Mouse (Mus musculus): ENCODE data around the gene Vsig2. TPM values are rescaled to one million over a fixed set of nuclear protein-coding genes. Genes with fewer than 3 reads are reported as not detected.

Gene Vsig2
- 2.1 and 3.7 TPM in 2 replicates for polyA plus RNA-seq (2012; rRNA removed)

GRCm38 (mm10) chr9:37539170-37540025, at the start of gene Vsig2:
Gene Vsig2, plus strand, starts transcription at chr9:37539255.
- no peaks in the 10 kb centered on the region for H3K4me1 ChIP-seq (ENCODE audit: control insufficient read depth, insufficient read depth, insufficient read length)
- 86% methylated on average over 23 of the region's 23 CpGs for WGBS
- no peaks in the 10 kb centered on the region for H3K36me3 ChIP-seq (ENCODE audit: control insufficient read depth, insufficient read depth, low read length)
- no peak for TF ChIP-seq POLR2A (IDR thresholded peaks at IDR 0.05; ENCODE audit: low read depth, low read length)
- no peak for TF ChIP-seq CTCF (IDR thresholded peaks at IDR 0.05; ENCODE audit: extremely low read depth, insufficient read depth, insufficient read length, insufficient replicate concordance)
- H3K4me3 ChIP-seq (ENCODE audit: extremely low read depth, insufficient read depth, insufficient read length), result no peak within 1 kb of the TSS
- H3K27ac ChIP-seq (ENCODE audit: insufficient read depth, low read length), result no peak within 1 kb of the TSS
- no peaks in the 10 kb centered on the region for H3K27me3 ChIP-seq (ENCODE audit: control insufficient read depth, insufficient read depth, low read length)
- no peak for DNase-seq (ENCODE audit: low read depth in 1 of 2, low spot score in 2 of 2)

- WGBS, result under 1% methylated on average over 66 of the region's 75 CpGs
- H3K36me3 ChIP-seq (ENCODE audit: control insufficient read depth, insufficient read depth, low read length), result no peaks in the 10 kb centered on the region
- peaks cover 3% of the 10 kb centered on the region; the same call in 1 of the 2 replicates for H3K4me1 ChIP-seq (ENCODE audit: control insufficient read depth, insufficient read depth, insufficient read length)
- TF ChIP-seq CTCF (IDR thresholded peaks at IDR 0.05; ENCODE audit: extremely low read depth, insufficient read depth, insufficient read length, insufficient replicate concordance), result no peak
- no peak for TF ChIP-seq POLR2A (IDR thresholded peaks at IDR 0.05; ENCODE audit: low read depth, low read length)
- DNase-seq (ENCODE audit: low read depth in 1 of 2, low spot score in 2 of 2), result peak in 1 of 2 experiments; percentile 25
- peak overlapping the region; percentile 94 for H3K4me3 ChIP-seq (ENCODE audit: extremely low read depth, insufficient read depth, insufficient read length)
- peak overlapping the region; percentile 95; the same call in 1 of the 2 replicates for H3K27ac ChIP-seq (ENCODE audit: insufficient read depth, low read length)
- H3K27me3 ChIP-seq (ENCODE audit: control insufficient read depth, insufficient read depth, low read length), result 0 out of 2 replicates have a peak, but pooled peaks cover 3% of the 10 kb centered on the region
Measured at GRCm38 (mm10) chr9:37489446-37490120, 49.5 kb upstream of the Vsig2 start.

- no peak for DNase-seq (ENCODE audit: low read depth in 1 of 2, low spot score in 2 of 2)
- H3K27ac ChIP-seq (ENCODE audit: insufficient read depth, low read length), result no peak overlapping the region
- no peak overlapping the region for H3K4me3 ChIP-seq (ENCODE audit: extremely low read depth, insufficient read depth, insufficient read length)
- H3K36me3 ChIP-seq (ENCODE audit: control insufficient read depth, insufficient read depth, low read length), result no peaks in the 10 kb centered on the region
- H3K27me3 ChIP-seq (ENCODE audit: control insufficient read depth, insufficient read depth, low read length), result no peaks in the 10 kb centered on the region
- 91% methylated on average over 3 of the region's 3 CpGs for WGBS
- no peak for TF ChIP-seq CTCF (IDR thresholded peaks at IDR 0.05; ENCODE audit: extremely low read depth, insufficient read depth, insufficient read length, insufficient replicate concordance)
- TF ChIP-seq POLR2A (IDR thresholded peaks at IDR 0.05; ENCODE audit: low read depth, low read length), result no peak
- H3K4me1 ChIP-seq (ENCODE audit: control insufficient read depth, insufficient read depth, insufficient read length), result no peaks in the 10 kb centered on the region
Measured at GRCm38 (mm10) chr9:37495761-37496160, 43.3 kb upstream of the Vsig2 start.

GRCm38 (mm10) chr9:37496325-37496724, 42.7 kb upstream of the Vsig2 start:
- Histone ChIP-seq H3K4me3 (ENCODE audit: extremely low read depth, insufficient read depth, insufficient read length) (no peak overlapping the region), H3K36me3 (ENCODE audit: control insufficient read depth, insufficient read depth, low read length) (no peaks in the 10 kb centered on the region), H3K27me3 (ENCODE audit: control insufficient read depth, insufficient read depth, low read length) (no peaks in the 10 kb centered on the region), H3K27ac (ENCODE audit: insufficient read depth, low read length) (no peak overlapping the region), H3K4me1 (ENCODE audit: control insufficient read depth, insufficient read depth, insufficient read length) (no peaks in the 10 kb centered on the region)
- no peak for DNase-seq (ENCODE audit: low read depth in 1 of 2, low spot score in 2 of 2)
- TF ChIP-seq CTCF (IDR thresholded peaks at IDR 0.05; ENCODE audit: extremely low read depth, insufficient read depth, insufficient read length, insufficient replicate concordance) (no peak), POLR2A (IDR thresholded peaks at IDR 0.05; ENCODE audit: low read depth, low read length) (no peak)

GRCm38 (mm10) chr9:37500201-37500600, 38.9 kb upstream of the Vsig2 start:
- TF ChIP-seq POLR2A (IDR thresholded peaks at IDR 0.05; ENCODE audit: low read depth, low read length) (no peak), CTCF (IDR thresholded peaks at IDR 0.05; ENCODE audit: extremely low read depth, insufficient read depth, insufficient read length, insufficient replicate concordance) (no peak)
- H3K4me1 ChIP-seq (ENCODE audit: control insufficient read depth, insufficient read depth, insufficient read length), result no peaks in the 10 kb centered on the region
- H3K27me3 ChIP-seq (ENCODE audit: control insufficient read depth, insufficient read depth, low read length), result no peaks in the 10 kb centered on the region
- 86% methylated on average over 3 of the region's 3 CpGs for WGBS
- H3K27ac ChIP-seq (ENCODE audit: insufficient read depth, low read length), result no peak overlapping the region
- no peaks in the 10 kb centered on the region for H3K36me3 ChIP-seq (ENCODE audit: control insufficient read depth, insufficient read depth, low read length)
- no peak for DNase-seq (ENCODE audit: low read depth in 1 of 2, low spot score in 2 of 2)
- H3K4me3 ChIP-seq (ENCODE audit: extremely low read depth, insufficient read depth, insufficient read length), result no peak overlapping the region

- 93% methylated on average over 1 of the region's 1 CpGs for WGBS
- no peak overlapping the region for H3K4me3 ChIP-seq (ENCODE audit: extremely low read depth, insufficient read depth, insufficient read length)
- TF ChIP-seq CTCF (IDR thresholded peaks at IDR 0.05; ENCODE audit: extremely low read depth, insufficient read depth, insufficient read length, insufficient replicate concordance) (no peak), POLR2A (IDR thresholded peaks at IDR 0.05; ENCODE audit: low read depth, low read length) (no peak)
- H3K27me3 ChIP-seq (ENCODE audit: control insufficient read depth, insufficient read depth, low read length), result no peaks in the 10 kb centered on the region
- H3K36me3 ChIP-seq (ENCODE audit: control insufficient read depth, insufficient read depth, low read length), result no peaks in the 10 kb centered on the region
- DNase-seq (ENCODE audit: low read depth in 1 of 2, low spot score in 2 of 2), result no peak
- no peak overlapping the region for H3K27ac ChIP-seq (ENCODE audit: insufficient read depth, low read length)
- H3K4me1 ChIP-seq (ENCODE audit: control insufficient read depth, insufficient read depth, insufficient read length), result no peaks in the 10 kb centered on the region
Measured at GRCm38 (mm10) chr9:37501170-37501569, 37.9 kb upstream of the Vsig2 start.

Measured in spleen, adult 2 months (tissue).